Comparison of ENCODE assay signal across 7 mouse cellular contexts in genomic region chr1:106758734-106759571, GRCm38 (mm10). TPM values are rescaled to one million over a fixed set of nuclear protein-coding genes. Genes with fewer than 3 reads are reported as not detected.
DNase-seq lines count a peak whose midpoint lies in the region; TF ChIP-seq lines count a peak whose summit lies in the region.

No protein-coding gene starts in this region.

- DNase-seq in adrenal gland, adult 2 months = peak; percentile 82
- DNase-seq in heart, postnatal 4 days = peak; percentile 41
- DNase-seq in layer of hippocampus, postnatal 25 days (ENCODE audit: extremely low spot score in 1 of 2, low spot score in 1 of 2) = peak; percentile 8 to 11
- peak; percentile 26 for DNase-seq in lung, postnatal 25 days (ENCODE audit: low spot score)
- peak; percentile 27 for DNase-seq in retina, postnatal 1 day

- H3K27ac ChIP-seq in ES-Bruce4 (ENCODE audit: insufficient read depth, low read length) = peak overlapping the region; percentile 55
- H3K27ac ChIP-seq in embryonic fibroblast, embryonic 13.5 days (ENCODE audit: insufficient read depth, low read length) = peak overlapping the region; percentile 65

- TF ChIP-seq POLR2A in ES-Bruce4 (IDR thresholded peaks at IDR 0.05; ENCODE audit: insufficient read depth, low read length) = no peak
- TF ChIP-seq POLR2A in embryonic fibroblast, embryonic 13.5 days (IDR thresholded peaks at IDR 0.05; ENCODE audit: low read depth, low read length) = no peak

- no peaks in the 10 kb centered on the region for H3K4me1 ChIP-seq in ES-Bruce4 (ENCODE audit: control insufficient read depth, insufficient read depth, low read length)
- H3K4me1 ChIP-seq in embryonic fibroblast, embryonic 13.5 days (ENCODE audit: control insufficient read depth, insufficient read depth, low read length) = peaks cover 4% of the 10 kb centered on the region; the same call in 1 of the 2 replicates

- no peaks in the 10 kb centered on the region for H3K9me3 ChIP-seq in ES-Bruce4 (replicated peaks; ENCODE audit: control insufficient read depth, insufficient read depth, low read length, poor library complexity, severe bottlenecking)

- peaks cover 11% of the 10 kb centered on the region for H3K36me3 ChIP-seq in ES-Bruce4 (ENCODE audit: control insufficient read depth, insufficient read depth, low read length, poor library complexity, severe bottlenecking)

- peak overlapping the region; percentile 60 for H3K9ac ChIP-seq in ES-Bruce4 (ENCODE audit: low read depth, poor library complexity, severe bottlenecking)

- no peaks in the 10 kb centered on the region for H3K27me3 ChIP-seq in ES-Bruce4 (ENCODE audit: control insufficient read depth, insufficient read depth, low read length, poor library complexity, severe bottlenecking)

- TF ChIP-seq EP300 in ES-Bruce4 (IDR thresholded peaks at IDR 0.05; ENCODE audit: insufficient read depth, low read depth, low read length) = no peak

- TF ChIP-seq CTCF in ES-Bruce4 (IDR thresholded peaks at IDR 0.05; ENCODE audit: low read depth, low read length) = no peak
- no peak for TF ChIP-seq CTCF in embryonic fibroblast, embryonic 13.5 days (IDR thresholded peaks at IDR 0.05; ENCODE audit: borderline replicate concordance, insufficient read depth, low read length)

- H3K4me3 ChIP-seq in ES-Bruce4 (ENCODE audit: low read depth, low read length) = peak overlapping the region; percentile 95
- peak overlapping the region; percentile 67 for H3K4me3 ChIP-seq in embryonic fibroblast, embryonic 13.5 days (ENCODE audit: insufficient read depth, low read length)

RNA-seq across cellular contexts. Expression of gene Kdsr, which starts 0.6 kb away (rescaled TPM):
- polyA plus RNA-seq in ES-Bruce4 (2011; ENCODE audit: insufficient read depth, insufficient read length, low read depth, missing spikeins) = 49.3 and 52.5 TPM in 2 replicates
- 10 to 100 TPM; 43.5 to 46.9 TPM for total RNA-seq in adrenal gland, adult 2 months (2021)
- 30.7 and 55.7 TPM in 2 replicates for polyA plus RNA-seq in adrenal gland, adult 2 months (2012; rRNA removed)
- polyA plus RNA-seq in embryonic fibroblast, embryonic 13.5 days (2011; ENCODE audit: insufficient read length, low read depth, missing spikeins) = 31.6 and 38.1 TPM in 2 replicates
- total RNA-seq in heart, postnatal 4 days (2021) = 1 to 10 TPM; 7.8 to 9.7 TPM
- total RNA-seq in layer of hippocampus, postnatal 25 days (2021) = 10 to 100 TPM; 24.9 to 25.7 TPM

RNA-seq across cellular contexts. Expression of gene Vps4b, which starts 37.6 kb away (rescaled TPM):
- 110 and 121 TPM in 2 replicates for polyA plus RNA-seq in ES-Bruce4 (2011; ENCODE audit: insufficient read depth, insufficient read length, low read depth, missing spikeins)
- 100 to 1,000 TPM in 1 of 2 experiments, 10 to 100 TPM in 1; 88.0 to 102 TPM for total RNA-seq in adrenal gland, adult 2 months (2021)
- polyA plus RNA-seq in adrenal gland, adult 2 months (2012; rRNA removed) = 15.0 and 23.3 TPM in 2 replicates
- polyA plus RNA-seq in embryonic fibroblast, embryonic 13.5 days (2011; ENCODE audit: insufficient read length, low read depth, missing spikeins) = 77.5 and 91.3 TPM in 2 replicates
- 10 to 100 TPM; 52.6 to 58.4 TPM for total RNA-seq in heart, postnatal 4 days (2021)
- 10 to 100 TPM; 47.9 to 54.1 TPM for total RNA-seq in layer of hippocampus, postnatal 25 days (2021)

RNA-seq across cellular contexts. Expression of gene Bcl2, which starts 44.9 kb away (rescaled TPM):
- polyA plus RNA-seq in ES-Bruce4 (2011; ENCODE audit: insufficient read depth, insufficient read length, low read depth, missing spikeins) = 2.5 and 3.0 TPM in 2 replicates
- 1 to 10 TPM; 3.7 to 6.4 TPM for total RNA-seq in adrenal gland, adult 2 months (2021)
- 1.2 and 1.7 TPM in 2 replicates for polyA plus RNA-seq in adrenal gland, adult 2 months (2012; rRNA removed)
- polyA plus RNA-seq in embryonic fibroblast, embryonic 13.5 days (2011; ENCODE audit: insufficient read length, low read depth, missing spikeins) = 5.3 and 6.5 TPM in 2 replicates
- total RNA-seq in heart, postnatal 4 days (2021) = 10 to 100 TPM; 13.6 to 16.0 TPM
- 1 to 10 TPM; 8.3 to 9.0 TPM for total RNA-seq in layer of hippocampus, postnatal 25 days (2021)

Comparison
In these comparisons a context has a peak if more than half of its experiments do, and no peak if none do; other contexts are left out.
1. Peak in every context shown above with its lines: DNase-seq, H3K4me3 ChIP-seq and H3K27ac ChIP-seq.
2. DNase-seq: peak in every context shown above with its lines; median percentile 82 in adrenal gland, adult 2 months; 41 in heart, postnatal 4 days; 27 in retina, postnatal 1 day; 26 in lung, postnatal 25 days; 10 in layer of hippocampus, postnatal 25 days.